Comparison of ENCODE assay signal across 9 mouse cellular contexts in the genomic region with DNA sequence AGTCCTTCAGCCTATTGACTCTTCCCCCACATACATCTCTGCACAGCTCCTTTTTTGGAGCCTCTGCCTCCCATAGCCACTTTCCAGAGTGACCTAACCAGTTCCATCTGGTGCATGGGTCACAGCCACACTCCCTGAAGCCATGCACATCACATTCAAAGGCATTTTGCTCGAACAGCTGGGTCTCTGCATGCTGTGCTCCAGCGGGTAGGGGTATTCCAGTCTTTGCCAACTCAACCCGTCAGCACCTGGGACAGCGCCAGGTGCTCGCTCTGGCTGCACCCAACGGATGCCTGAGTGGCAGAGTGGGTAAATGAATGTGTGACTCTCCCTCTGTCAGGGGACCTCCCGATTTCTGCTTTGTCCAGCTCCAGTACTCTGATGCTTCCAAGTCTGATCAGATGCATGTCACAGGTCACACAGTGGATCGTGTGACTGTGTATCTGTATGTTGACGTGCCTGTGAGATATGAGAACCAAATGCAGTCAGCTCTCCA.
DNase-seq lines count a peak whose midpoint lies in the region; ATAC-seq lines count a peak whose summit lies in the region.
"Had no signal": no experiment of that assay in that cellular context is flagged by ENCODE, and none has a peak within 500 bp of the region (broad histone marks: within the 10 kb centered on the region; RNA-seq: fewer than 3 reads in every experiment).

No protein-coding gene starts in this region.

- H3K27me3 ChIP-seq in kidney, embryonic 14.5 days (ENCODE audit: control insufficient read depth, insufficient read depth, low read length) = peaks cover 28% of the 10 kb centered on the region
- H3K27me3 ChIP-seq in forebrain, embryonic 14.5 days (replicated peaks; ENCODE audit: control insufficient read depth, insufficient read depth, low read length) = no peaks in the 10 kb centered on the region; the same call in 1 of the 2 replicates
- H3K27me3 ChIP-seq in midbrain, embryonic 13.5 days = peaks cover 16% of the 10 kb centered on the region

- WGBS in kidney, embryonic 14.5 days = 8% methylated on average over 9 of the region's 9 CpGs
- 9% methylated on average over 9 of the region's 9 CpGs for WGBS in forebrain, embryonic 14.5 days
- 22% methylated on average over 9 of the region's 9 CpGs for WGBS in midbrain, embryonic 13.5 days

- no peak overlapping the region for H3K27ac ChIP-seq in kidney, embryonic 14.5 days (ENCODE audit: low read depth, low read length)
- H3K27ac ChIP-seq in forebrain, embryonic 14.5 days (ENCODE audit: low read depth, low read length) = no peak overlapping the region
- 0 out of 2 replicates have a peak overlapping the region, but pooled peaks have one; percentile 21 for H3K27ac ChIP-seq in midbrain, embryonic 13.5 days
- H3K27ac ChIP-seq: liver, embryonic 15.5 days had no signal

- ATAC-seq in kidney, embryonic 14.5 days (ENCODE audit: low FRiP score, low TSS enrichment) = no peak
- no peak for ATAC-seq in forebrain, embryonic 14.5 days
- no peak; the same call in 1 of the 2 replicates for ATAC-seq in midbrain, embryonic 13.5 days
- no peak for ATAC-seq in erythroblast, adult 5-6 weeks (replicated peaks; ENCODE audit: low FRiP score, poor library complexity, severe bottlenecking)

- H3K36me3 ChIP-seq in kidney, embryonic 14.5 days (ENCODE audit: control insufficient read depth, insufficient read depth, low read length) = no peaks in the 10 kb centered on the region
- no peaks in the 10 kb centered on the region for H3K36me3 ChIP-seq in forebrain, embryonic 14.5 days (ENCODE audit: control insufficient read depth, insufficient read depth, low read length)
- no peaks in the 10 kb centered on the region for H3K36me3 ChIP-seq in midbrain, embryonic 13.5 days
- H3K36me3 ChIP-seq: liver, embryonic 15.5 days had no signal

- no peak overlapping the region for H3K9ac ChIP-seq in kidney, embryonic 14.5 days (ENCODE audit: low read depth, low read length)
- no peak overlapping the region for H3K9ac ChIP-seq in forebrain, embryonic 14.5 days (ENCODE audit: low read length)
- no peak overlapping the region for H3K9ac ChIP-seq in midbrain, embryonic 13.5 days (replicated peaks)
- H3K9ac ChIP-seq: liver, embryonic 15.5 days had no signal

- peak; percentile 44 for DNase-seq in kidney, postnatal 14 days
- peak; percentile 15 for DNase-seq in adrenal gland, postnatal 25 days
- peak; percentile 63 for DNase-seq in forebrain, embryonic 14.5 days (ENCODE audit: low spot score)
- no peak for DNase-seq in frontal cortex, postnatal 14 days (ENCODE audit: low spot score in 2 of 2)
- DNase-seq in thymus, postnatal 25 days = no peak

- no peaks in the 10 kb centered on the region for H3K9me3 ChIP-seq in kidney, embryonic 14.5 days (ENCODE audit: control insufficient read depth, low read length)
- no peaks in the 10 kb centered on the region for H3K9me3 ChIP-seq in forebrain, embryonic 14.5 days (replicated peaks; ENCODE audit: control insufficient read depth, low read length)
- no peaks in the 10 kb centered on the region for H3K9me3 ChIP-seq in midbrain, embryonic 13.5 days
- H3K9me3 ChIP-seq: liver, embryonic 15.5 days had no signal

- no peak overlapping the region for H3K4me3 ChIP-seq in kidney, embryonic 14.5 days (ENCODE audit: low read length)
- no peak overlapping the region for H3K4me3 ChIP-seq in forebrain, embryonic 14.5 days (ENCODE audit: low read depth, low read length)
- H3K4me3 ChIP-seq in midbrain, embryonic 13.5 days (replicated peaks) = no peak overlapping the region
- H3K4me3 ChIP-seq: liver, embryonic 15.5 days had no signal

- H3K4me2 ChIP-seq in kidney, embryonic 14.5 days (replicated peaks; ENCODE audit: low read depth, low read length) = no peak overlapping the region
- no peak overlapping the region for H3K4me2 ChIP-seq in forebrain, embryonic 14.5 days (ENCODE audit: low read length)
- no peak overlapping the region for H3K4me2 ChIP-seq in midbrain, embryonic 13.5 days (replicated peaks)
- H3K4me2 ChIP-seq: liver, embryonic 15.5 days had no signal

- H3K4me1 ChIP-seq in kidney, embryonic 14.5 days (ENCODE audit: control insufficient read depth, insufficient read depth, low read length) = no peaks in the 10 kb centered on the region
- H3K4me1 ChIP-seq in forebrain, embryonic 14.5 days (ENCODE audit: control insufficient read depth, insufficient read depth, low read length) = no peaks in the 10 kb centered on the region
- H3K4me1 ChIP-seq in midbrain, embryonic 13.5 days (replicated peaks) = peaks cover 31% of the 10 kb centered on the region
- H3K4me1 ChIP-seq: liver, embryonic 15.5 days had no signal

Comparison
In these comparisons a context has a peak if more than half of its experiments do, and no peak if none do; other contexts are left out.
1. DNase-seq: peak in kidney, postnatal 14 days (single experiment), adrenal gland, postnatal 25 days (single experiment) and forebrain, embryonic 14.5 days (single experiment); none in frontal cortex, postnatal 14 days (0 of 2) and thymus, postnatal 25 days (single experiment).